Mouse (Mus musculus) lung, adult 2 months (tissue): ENCODE data around the gene Ezh2.

ENCODE experiments used
- CTCF ChIP-seq: fragments of 200-500 bp; IDR thresholded peaks from 2 replicates; pipeline ENCODE4 v1.5.1; 2011; ENCODE audit warnings: mild to moderate bottlenecking, low read length, control low read depth; ENCODE audit not compliant: insufficient read depth
- POLR2A ChIP-seq: fragments of 200-500 bp; IDR thresholded peaks from 2 replicates; pipeline ENCODE4 v1.6.1; 2011; ENCODE audit warnings: low read depth, mild to moderate bottlenecking, control low read depth, low read length, borderline replicate concordance; ENCODE audit errors: extremely low read depth

DNA sequence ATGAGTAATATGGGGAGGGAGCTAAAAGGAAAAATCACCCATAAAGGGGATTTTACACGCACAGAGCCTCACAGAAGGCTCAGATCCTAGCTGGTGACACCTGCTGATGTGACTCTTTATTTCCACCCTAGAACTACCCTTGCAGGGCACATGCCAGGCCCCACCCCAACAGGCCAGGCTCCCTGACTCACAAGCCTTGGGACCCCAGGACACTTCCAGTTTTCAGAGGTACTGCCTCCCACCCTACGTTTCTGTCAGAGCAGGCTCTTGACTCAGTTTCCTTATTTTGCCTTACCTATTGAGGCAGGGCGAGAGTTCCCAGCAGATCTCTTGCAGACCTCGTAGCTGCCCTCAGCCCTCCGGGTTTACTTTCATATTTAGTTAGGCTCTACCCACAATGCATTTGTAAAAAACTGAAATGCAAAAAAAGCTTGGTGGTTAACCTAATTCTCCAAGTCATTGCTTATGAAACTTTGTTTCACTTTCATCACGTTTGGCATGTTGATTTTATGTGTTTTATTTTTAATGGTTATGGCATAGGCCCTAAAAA lies 41.5 kb upstream of the Ezh2 start:
- TF ChIP-seq CTCF (no peak), POLR2A (no peak)
